Mouse (Mus musculus) ES-E14 (cell line): ENCODE results near the gene Sirt5.

Experiments used
- HCFC1 ChIP-seq: IDR thresholded peaks from 2 replicates; pipeline ENCODE4 v1.6.1; 2012; ENCODE audit warnings: low read length, inconsistent platforms, borderline replicate concordance; ENCODE audit not compliant: insufficient read depth
- MAFK ChIP-seq: IDR thresholded peaks from 2 replicates; pipeline ENCODE4 v1.6.1; 2014; ENCODE audit warnings: mild to moderate bottlenecking, low read depth, low read length, inconsistent platforms; ENCODE audit not compliant: insufficient read depth
- ZC3H11A ChIP-seq: IDR thresholded peaks from 2 replicates; pipeline ENCODE4 v1.6.1; 2012; ENCODE audit warnings: low read depth, mild to moderate bottlenecking, inconsistent platforms, low read length, borderline replicate concordance
- ZNF384 ChIP-seq: IDR thresholded peaks from 2 replicates; pipeline ENCODE4 v1.6.1; 2012; ENCODE audit warnings: low read depth, low read length, inconsistent platforms

DNA sequence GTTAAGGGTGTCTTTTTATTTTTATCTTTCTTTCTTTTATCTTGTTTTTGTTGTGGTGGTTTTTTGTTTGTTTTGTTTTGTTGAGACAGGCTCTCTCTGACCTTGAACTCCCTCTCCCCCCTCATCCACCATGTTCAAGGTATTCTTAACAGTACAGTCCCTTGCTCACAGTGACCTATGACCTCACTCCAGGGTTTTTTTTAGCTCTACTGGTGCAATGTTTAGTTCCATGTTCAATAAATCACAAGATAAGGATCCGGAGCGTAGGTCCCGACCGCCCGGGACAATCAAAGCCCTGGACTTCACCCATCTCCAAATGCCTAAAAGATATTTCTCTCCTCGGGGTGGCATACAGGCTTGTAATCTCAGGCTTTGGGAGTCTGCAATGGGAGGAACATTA is 4.8 kb downstream of the Sirt5 start:
- TF ChIP-seq ZC3H11A (no peak), MAFK (no peak), HCFC1 (no peak), ZNF384 (no peak)
